Comparison of ENCODE assay signal across 9 mouse cellular contexts in genomic region chr13:99564346-99564745, GRCm38 (mm10). TPM values are rescaled to one million over a fixed set of nuclear protein-coding genes. Genes with fewer than 3 reads are reported as not detected.
DNase-seq lines count a peak whose midpoint lies in the region; ATAC-seq lines count a peak whose summit lies in the region.
"Had no signal": no experiment of that assay in that cellular context is flagged by ENCODE, and none has a peak within 500 bp of the region (broad histone marks: within the 10 kb centered on the region; RNA-seq: fewer than 3 reads in every experiment).

No protein-coding gene starts in this region.

- no peaks in the 10 kb centered on the region for H3K36me3 ChIP-seq in hindbrain, embryonic 11.5 days (ENCODE audit: control insufficient read depth, insufficient read depth, low read length)
- H3K36me3 ChIP-seq in hindbrain, embryonic 10.5 days = no peaks in the 10 kb centered on the region
- no peaks in the 10 kb centered on the region for H3K36me3 ChIP-seq in midbrain, embryonic 13.5 days

- H3K4me1 ChIP-seq in hindbrain, embryonic 11.5 days (replicated peaks; ENCODE audit: control insufficient read depth, insufficient read depth, low read length) = peaks cover 2% of the 10 kb centered on the region; the same call in 1 of the 2 replicates
- H3K4me1 ChIP-seq in hindbrain, embryonic 10.5 days (replicated peaks) = peaks cover 24% of the 10 kb centered on the region
- peaks cover 29% of the 10 kb centered on the region for H3K4me1 ChIP-seq in midbrain, embryonic 13.5 days (replicated peaks)

- ATAC-seq in hindbrain, embryonic 11.5 days (ENCODE audit: low FRiP score) = no peak
- ATAC-seq in cerebellum, adult (ENCODE audit: insufficient number of reproducible peaks, low FRiP score, low TSS enrichment) = no peak
- no peak for ATAC-seq in midbrain, embryonic 13.5 days
- ATAC-seq: Patski had no signal

- H3K9ac ChIP-seq in hindbrain, embryonic 11.5 days (ENCODE audit: low read depth, low read length) = no peak overlapping the region
- no peak overlapping the region for H3K9ac ChIP-seq in midbrain, embryonic 13.5 days (replicated peaks)

- H3K9me3 ChIP-seq in hindbrain, embryonic 11.5 days (ENCODE audit: control insufficient read depth, low read length) = no peaks in the 10 kb centered on the region
- H3K9me3 ChIP-seq in hindbrain, embryonic 10.5 days = no peaks in the 10 kb centered on the region
- H3K9me3 ChIP-seq in midbrain, embryonic 13.5 days = no peaks in the 10 kb centered on the region

- H3K27me3 ChIP-seq in hindbrain, embryonic 11.5 days (ENCODE audit: control insufficient read depth, insufficient read depth, low read length) = no peaks in the 10 kb centered on the region
- H3K27me3 ChIP-seq in hindbrain, embryonic 10.5 days (ENCODE audit: insufficient read depth, poor library complexity, severe bottlenecking) = no peaks in the 10 kb centered on the region
- no peaks in the 10 kb centered on the region for H3K27me3 ChIP-seq in midbrain, embryonic 13.5 days
- H3K27me3 ChIP-seq: Patski had no signal

- H3K27ac ChIP-seq in hindbrain, embryonic 11.5 days (ENCODE audit: low read depth, low read length) = no peak overlapping the region
- no peak overlapping the region for H3K27ac ChIP-seq in hindbrain, embryonic 10.5 days
- H3K27ac ChIP-seq in midbrain, embryonic 13.5 days = no peak overlapping the region

- DNase-seq in hindbrain, embryonic 11.5 days (ENCODE audit: low spot score) = peak; percentile 69
- DNase-seq in hindbrain, embryonic 10.5 days (ENCODE audit: low spot score) = no peak
- peak; percentile 51 for DNase-seq in urinary bladder, postnatal 14 days (ENCODE audit: low spot score)
- no peak for DNase-seq in urinary bladder, adult 18-20 months (ENCODE audit: low spot score in 2 of 2)
- DNase-seq in hindlimb bud, embryonic 11.5 days (ENCODE audit: extremely low spot score, low read depth, low spot score) = peak; percentile 64
- no peak for DNase-seq in cerebellum, adult 11-12 months

- H3K4me3 ChIP-seq in hindbrain, embryonic 11.5 days (ENCODE audit: low read depth, low read length) = no peak overlapping the region
- H3K4me3 ChIP-seq in hindbrain, embryonic 10.5 days = no peak overlapping the region
- no peak overlapping the region for H3K4me3 ChIP-seq in midbrain, embryonic 13.5 days (replicated peaks)

- WGBS in hindbrain, embryonic 11.5 days = 34% methylated on average over 3 of the region's 3 CpGs
- 30% methylated on average over 3 of the region's 3 CpGs for WGBS in hindbrain, embryonic 10.5 days
- 37% methylated on average over 3 of the region's 3 CpGs for WGBS in midbrain, embryonic 13.5 days

- H3K4me2 ChIP-seq in hindbrain, embryonic 11.5 days (replicated peaks; ENCODE audit: low read depth, low read length) = no peak overlapping the region
- no peak overlapping the region for H3K4me2 ChIP-seq in midbrain, embryonic 13.5 days (replicated peaks)

RNA-seq across cellular contexts. Expression of gene Map1b, which starts 48.0 kb away (rescaled TPM):
- polyA plus RNA-seq in hindbrain, embryonic 11.5 days (2014; fragmentation: Nextera tagmentation; extraction: Ambion mirVana) = 1,051 and 1,521 TPM in 2 replicates
- polyA plus RNA-seq in hindbrain, embryonic 10.5 days (2016; fragmentation: Nextera tagmentation; extraction: Ambion mirVana) = 743 and 1,096 TPM in 2 replicates
- polyA plus RNA-seq in midbrain, embryonic 13.5 days (2015; fragmentation: Nextera tagmentation; extraction: Ambion mirVana) = 2,051 and 2,103 TPM in 2 replicates

Comparison
In these comparisons a context has a peak if more than half of its experiments do, and no peak if none do; other contexts are left out.
1. DNase-seq: peak in hindbrain, embryonic 11.5 days (single experiment), urinary bladder, postnatal 14 days (single experiment) and hindlimb bud, embryonic 11.5 days (single experiment); none in hindbrain, embryonic 10.5 days (single experiment), urinary bladder, adult 18-20 months (0 of 2) and cerebellum, adult 11-12 months (single experiment).